ENCODE assay signal across 17 mouse cellular contexts in the genomic region with DNA sequence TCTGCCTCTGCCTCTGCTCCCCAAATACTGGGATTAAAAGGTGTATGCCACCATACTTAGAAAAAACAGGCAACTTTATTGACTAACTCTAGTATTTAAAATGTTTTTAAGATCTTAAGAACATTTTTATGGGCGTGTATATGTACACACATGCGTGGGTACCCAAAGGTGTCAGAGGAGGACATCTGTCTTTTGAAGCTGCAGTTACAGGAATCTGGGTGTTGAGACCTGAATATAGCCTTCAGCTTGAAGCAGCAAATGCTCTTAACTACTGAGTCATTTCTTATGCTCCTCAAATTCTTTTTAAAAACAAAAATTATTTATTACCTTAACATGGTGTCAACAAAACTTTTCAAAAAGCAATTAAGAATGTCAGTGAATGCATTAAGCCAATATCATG.
"Had no signal": no experiment of that assay in that cellular context is flagged by ENCODE, and none has a peak within 500 bp of the region (broad histone marks: within the 10 kb centered on the region; RNA-seq: fewer than 3 reads in every experiment).

No protein-coding gene starts in this region.

- ATAC-seq: liver, embryonic 12.5 days; liver, postnatal 0 days; lung, postnatal 0 days; midbrain, embryonic 13.5 days; midbrain, embryonic 15.5 days; midbrain, embryonic 16.5 days had no signal

- DNase-seq: left cerebral cortex, postnatal 4 days; liver; liver, embryonic 13.5 days; liver, postnatal 0 days; lung, adult 18-20 months; lung, adult 2 months; lung, embryonic 14.5 days; lung, postnatal 10 days; lung, postnatal 14 days; lung, postnatal 36 days; lung, postnatal 4 days; midbrain, embryonic 14.5 days had no signal
